Mouse (Mus musculus): Measurements from ENCODE around the gene Rbfox1. TPM values are rescaled to one million over a fixed set of nuclear protein-coding genes. Genes with fewer than 3 reads are reported as not detected.
A peak's percentile ranks its signal among the peaks of the same experiment; 100 is the strongest.

The Rbfox1 gene
- polyA plus RNA-seq, 1 experiment from 2014 or later, result 148 TPM

GRCm38 (mm10) chr16:7193535-7193934, 1308.4 kb downstream of the Rbfox1 start:
- WGBS, result 76% methylated on average over 5 of the region's 5 CpGs
- peak overlapping the region; percentile 40; the same call in 1 of the 2 replicates for H3K27ac ChIP-seq
- H3K4me3 ChIP-seq, result no peak overlapping the region
- peaks cover 15% of the 10 kb centered on the region for H3K4me1 ChIP-seq (replicated peaks)
- H3K4me2 ChIP-seq, result no peak overlapping the region
- no peaks in the 10 kb centered on the region for H3K27me3 ChIP-seq
- H3K9me3 ChIP-seq, result no peaks in the 10 kb centered on the region
- no peaks in the 10 kb centered on the region; the same call in 1 of the 2 replicates for H3K36me3 ChIP-seq
- ATAC-seq (ENCODE audit: low FRiP score), result no peak
- no peak overlapping the region for H3K9ac ChIP-seq

- ATAC-seq (ENCODE audit: low FRiP score), result peak; percentile 43; the same call in 1 of the 2 replicates
- Histone ChIP-seq H3K4me2 (no peak overlapping the region), H3K27ac (peak overlapping the region; percentile 52), H3K27me3 (no peaks in the 10 kb centered on the region), H3K4me3 (no peak overlapping the region), H3K9ac (no peak overlapping the region), H3K36me3 (no peaks in the 10 kb centered on the region), H3K4me1 (replicated peaks) (peaks cover 12% of the 10 kb centered on the region), H3K9me3 (no peaks in the 10 kb centered on the region)
- WGBS, result 55% methylated on average over 5 of the region's 5 CpGs
These were observed 1312.8 kb downstream of the Rbfox1 start for GRCm38 (mm10) chr16:7197953-7198352.

- Histone ChIP-seq H3K4me2 (no peak overlapping the region), H3K27me3 (no peaks in the 10 kb centered on the region), H3K9ac (no peak overlapping the region), H3K4me3 (no peak overlapping the region), H3K36me3 (no peaks in the 10 kb centered on the region), H3K9me3 (no peaks in the 10 kb centered on the region), H3K4me1 (replicated peaks) (peaks cover 12% of the 10 kb centered on the region), H3K27ac (no peak overlapping the region)
- ATAC-seq (ENCODE audit: low FRiP score), result no peak
- WGBS, result 86% methylated on average over 3 of the region's 3 CpGs
These were observed 1315.1 kb downstream of the Rbfox1 start for GRCm38 (mm10) chr16:7200239-7200638.

- H3K27me3 ChIP-seq, result no peaks in the 10 kb centered on the region
- H3K27ac ChIP-seq, result peak overlapping the region; percentile 25; the same call in 1 of the 2 replicates
- no peak overlapping the region for H3K4me3 ChIP-seq
- no peaks in the 10 kb centered on the region for H3K9me3 ChIP-seq
- no peak for ATAC-seq (ENCODE audit: low FRiP score)
- WGBS, result 58% methylated on average over 4 of the region's 4 CpGs
- no peaks in the 10 kb centered on the region for H3K36me3 ChIP-seq
- no peak overlapping the region for H3K9ac ChIP-seq
- H3K4me2 ChIP-seq, result no peak overlapping the region
- peaks cover 12% of the 10 kb centered on the region for H3K4me1 ChIP-seq (replicated peaks)
These were observed 1316.7 kb downstream of the Rbfox1 start for GRCm38 (mm10) chr16:7201816-7202215.

- Histone ChIP-seq H3K27ac (no peak overlapping the region), H3K9me3 (no peaks in the 10 kb centered on the region), H3K36me3 (no peaks in the 10 kb centered on the region), H3K4me3 (no peak overlapping the region), H3K9ac (no peak overlapping the region), H3K4me1 (replicated peaks) (no peaks in the 10 kb centered on the region; the same call in 1 of the 2 replicates), H3K4me2 (no peak overlapping the region), H3K27me3 (no peaks in the 10 kb centered on the region)
- no peak for ATAC-seq (ENCODE audit: low FRiP score)
- WGBS, result 68% methylated on average over 2 of the region's 2 CpGs
These were observed 1321.2 kb downstream of the Rbfox1 start for GRCm38 (mm10) chr16:7206116-7206900.

- no peak overlapping the region for H3K27ac ChIP-seq
- H3K4me1 ChIP-seq (replicated peaks), result no peaks in the 10 kb centered on the region
- no peaks in the 10 kb centered on the region for H3K36me3 ChIP-seq
- no peak overlapping the region for H3K4me2 ChIP-seq
- H3K4me3 ChIP-seq, result no peak overlapping the region
- no peaks in the 10 kb centered on the region for H3K9me3 ChIP-seq
- 66% methylated on average over 2 of the region's 2 CpGs for WGBS
- no peak overlapping the region for H3K9ac ChIP-seq
- no peak for ATAC-seq (ENCODE audit: low FRiP score)
- H3K27me3 ChIP-seq, result no peaks in the 10 kb centered on the region
These were observed 1322.4 kb downstream of the Rbfox1 start for GRCm38 (mm10) chr16:7207599-7207998.

GRCm38 (mm10) chr16:7212756-7213155, 1327.6 kb downstream of the Rbfox1 start:
- H3K27ac ChIP-seq, result no peak overlapping the region
- H3K4me2 ChIP-seq, result no peak overlapping the region
- H3K9me3 ChIP-seq, result no peaks in the 10 kb centered on the region
- H3K4me3 ChIP-seq, result no peak overlapping the region
- peaks cover 24% of the 10 kb centered on the region for H3K4me1 ChIP-seq (replicated peaks)
- ATAC-seq (ENCODE audit: low FRiP score), result no peak
- no peaks in the 10 kb centered on the region for H3K27me3 ChIP-seq
- WGBS, result 80% methylated on average over 4 of the region's 4 CpGs
- no peak overlapping the region for H3K9ac ChIP-seq
- no peaks in the 10 kb centered on the region for H3K36me3 ChIP-seq

GRCm38 (mm10) chr16:7223265-7223664, 1338.1 kb downstream of the Rbfox1 start:
- 83% methylated on average over 2 of the region's 2 CpGs for WGBS
- Histone ChIP-seq H3K36me3 (peaks cover 15% of the 10 kb centered on the region), H3K4me3 (no peak overlapping the region), H3K9ac (no peak overlapping the region), H3K27me3 (no peaks in the 10 kb centered on the region), H3K4me1 (replicated peaks) (peaks cover 13% of the 10 kb centered on the region), H3K27ac (no peak overlapping the region), H3K4me2 (no peak overlapping the region), H3K9me3 (no peaks in the 10 kb centered on the region)
- no peak for ATAC-seq (ENCODE audit: low FRiP score)

- Histone ChIP-seq H3K9me3 (no peaks in the 10 kb centered on the region), H3K27ac (no peak overlapping the region), H3K36me3 (peaks cover 15% of the 10 kb centered on the region), H3K27me3 (no peaks in the 10 kb centered on the region), H3K4me2 (no peak overlapping the region), H3K9ac (no peak overlapping the region), H3K4me3 (no peak overlapping the region), H3K4me1 (replicated peaks) (no peaks in the 10 kb centered on the region; the same call in 1 of the 2 replicates)
- WGBS, result 72% methylated on average over 3 of the region's 3 CpGs
- peak; percentile 72; the same call in 1 of the 2 replicates for ATAC-seq (ENCODE audit: low FRiP score)
These were observed 1340.8 kb downstream of the Rbfox1 start for GRCm38 (mm10) chr16:7226000-7226399.

GRCm38 (mm10) chr16:7228246-7228645, 1343.1 kb downstream of the Rbfox1 start:
- no peak overlapping the region for H3K27ac ChIP-seq
- ATAC-seq (ENCODE audit: low FRiP score), result no peak
- WGBS, result 74% methylated on average over 5 of the region's 5 CpGs
- H3K4me3 ChIP-seq, result no peak overlapping the region
- no peak overlapping the region for H3K9ac ChIP-seq
- H3K27me3 ChIP-seq, result no peaks in the 10 kb centered on the region
- peaks cover 15% of the 10 kb centered on the region for H3K36me3 ChIP-seq
- H3K4me1 ChIP-seq (replicated peaks), result no peaks in the 10 kb centered on the region; the same call in 1 of the 2 replicates
- no peak overlapping the region for H3K4me2 ChIP-seq
- no peaks in the 10 kb centered on the region for H3K9me3 ChIP-seq

GRCm38 (mm10) chr16:7229232-7229631, 1344.1 kb downstream of the Rbfox1 start:
- 72% methylated on average over 4 of the region's 4 CpGs for WGBS
- H3K9me3 ChIP-seq, result no peaks in the 10 kb centered on the region
- ATAC-seq (ENCODE audit: low FRiP score), result no peak
- no peaks in the 10 kb centered on the region for H3K27me3 ChIP-seq
- no peaks in the 10 kb centered on the region; the same call in 1 of the 2 replicates for H3K4me1 ChIP-seq (replicated peaks)
- H3K36me3 ChIP-seq, result peaks cover 14% of the 10 kb centered on the region
- no peak overlapping the region for H3K9ac ChIP-seq
- H3K4me2 ChIP-seq, result no peak overlapping the region
- H3K4me3 ChIP-seq, result no peak overlapping the region
- H3K27ac ChIP-seq, result no peak overlapping the region

- Histone ChIP-seq H3K36me3 (no peaks in the 10 kb centered on the region), H3K27ac (peak overlapping the region; percentile 44), H3K4me1 (replicated peaks) (no peaks in the 10 kb centered on the region), H3K9me3 (no peaks in the 10 kb centered on the region), H3K4me2 (no peak overlapping the region), H3K4me3 (no peak overlapping the region), H3K27me3 (no peaks in the 10 kb centered on the region), H3K9ac (no peak overlapping the region)
- 73% methylated on average over 3 of the region's 3 CpGs for WGBS
- no peak for ATAC-seq (ENCODE audit: low FRiP score)
These were observed 1356.5 kb downstream of the Rbfox1 start for GRCm38 (mm10) chr16:7241627-7242026.

- Histone ChIP-seq H3K9me3 (no peaks in the 10 kb centered on the region), H3K36me3 (no peaks in the 10 kb centered on the region), H3K27ac (no peak overlapping the region), H3K4me1 (replicated peaks) (no peaks in the 10 kb centered on the region), H3K4me2 (no peak overlapping the region), H3K27me3 (no peaks in the 10 kb centered on the region), H3K9ac (no peak overlapping the region), H3K4me3 (no peak overlapping the region)
- WGBS, result 87% methylated on average over 3 of the region's 3 CpGs
- no peak for ATAC-seq (ENCODE audit: low FRiP score)
These were observed 1357.3 kb downstream of the Rbfox1 start for GRCm38 (mm10) chr16:7242501-7242900.
